Mouse (Mus musculus) gastrocnemius, adult 8-10 months (tissue): ENCODE measurements around the gene Cenpi. TPM values are rescaled to one million over a fixed set of nuclear protein-coding genes. Genes with fewer than 3 reads are reported as not detected.
"Not testable (repeated sequence)": the region's sequence is repeated elsewhere in the genome, so short reads cannot be mapped to it uniquely, and the experiment has no call there.

Experiments used
- DNase-seq, 2 experiments: peaks; one replicate each; pipeline ENCODE4 v3.0.0; 2022; ENCODE audit warnings: low spot score in 2 of 2
- total RNA-seq, 4 experiments: library from RNA; stranded (reverse); gene quantifications; 2 replicates each; pipeline ENCODE4 v1.2.4; 2022

Gene Cenpi
- under 1 TPM in 2 of 4 experiments, not detected in 2; 0.16 to 0.17 TPM for total RNA-seq

GRCm38 (mm10) chrX:134307534-134308274 lies at the start of gene Cenpi:
TSS of gene Cenpi (plus strand) at chrX:134308084.
- peak; percentile 60 to 80 for DNase-seq

DNA sequence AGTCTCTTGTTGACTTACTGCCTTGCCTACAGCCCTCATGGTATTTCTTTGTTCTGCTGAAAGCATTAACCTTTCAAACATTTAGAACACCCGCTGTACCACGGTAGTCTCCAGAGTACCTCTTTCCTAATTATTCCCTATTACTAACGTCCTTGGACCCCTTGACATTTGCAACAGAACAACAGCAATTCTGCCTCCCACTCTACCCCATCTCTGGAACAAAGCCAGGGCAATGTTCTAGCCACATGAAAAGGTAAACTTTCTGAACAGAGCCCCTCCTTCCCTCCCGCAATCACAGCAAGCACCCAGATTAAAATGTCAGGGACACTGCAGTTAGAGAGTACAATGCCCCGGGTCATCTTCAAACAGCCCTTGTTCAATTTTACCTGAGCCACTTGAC lies 46.7 kb upstream of the Cenpi start:
- DNase-seq, result no peak

DNA sequence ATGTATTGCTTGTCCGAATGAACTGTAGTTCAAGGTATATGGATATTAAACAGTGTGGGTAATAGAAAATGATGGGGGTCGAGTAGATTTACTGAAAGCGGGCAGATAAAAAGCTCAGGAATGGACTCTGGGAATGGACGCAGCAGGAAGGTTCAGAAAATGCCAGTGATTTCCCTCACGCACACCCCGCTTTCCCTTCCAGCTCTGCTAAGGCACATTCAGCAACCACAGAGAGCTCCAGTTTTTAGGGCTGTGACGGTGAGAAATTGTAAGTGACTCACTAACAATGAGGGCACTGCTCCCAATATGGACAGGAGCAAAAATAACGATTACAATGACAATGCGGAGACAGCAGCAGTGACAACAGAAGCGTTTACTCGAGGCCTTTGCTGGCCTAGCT lies 45.8 kb upstream of the Cenpi start:
- no peak for DNase-seq

GRCm38 (mm10) chrX:134275715-134276114 lies 32.2 kb upstream of the Cenpi start:
- no peak for DNase-seq

GRCm38 (mm10) chrX:134276275-134277160 lies 31.4 kb upstream of the Cenpi start, which contains the start of gene Trmt2b:
TSS of gene Trmt2b (minus strand) at chrX:134276984.
- peak; percentile 28 to 49 for DNase-seq

DNA sequence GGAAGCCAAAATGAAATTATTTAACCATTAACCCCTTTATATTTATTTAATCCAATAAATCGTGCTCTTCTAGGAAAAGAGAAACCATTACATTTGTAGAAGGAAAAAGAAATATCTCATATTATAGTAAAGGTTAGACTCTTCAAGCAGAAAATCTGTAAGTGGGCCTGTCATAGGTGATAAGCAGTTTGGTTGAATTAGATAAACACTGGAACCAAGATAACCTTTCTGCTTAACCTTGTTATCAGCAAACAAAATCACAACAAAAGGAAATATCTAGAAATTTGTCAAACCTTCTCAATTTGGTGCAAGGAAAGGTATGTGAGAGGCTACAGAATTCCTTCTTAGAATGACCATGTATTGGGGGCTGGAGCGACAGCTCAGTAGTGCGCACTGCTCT lies 27.4 kb upstream of the Cenpi start:
- DNase-seq, result no peak

GRCm38 (mm10) chrX:134285102-134285501 lies 22.8 kb upstream of the Cenpi start:
- no peak for DNase-seq

DNA sequence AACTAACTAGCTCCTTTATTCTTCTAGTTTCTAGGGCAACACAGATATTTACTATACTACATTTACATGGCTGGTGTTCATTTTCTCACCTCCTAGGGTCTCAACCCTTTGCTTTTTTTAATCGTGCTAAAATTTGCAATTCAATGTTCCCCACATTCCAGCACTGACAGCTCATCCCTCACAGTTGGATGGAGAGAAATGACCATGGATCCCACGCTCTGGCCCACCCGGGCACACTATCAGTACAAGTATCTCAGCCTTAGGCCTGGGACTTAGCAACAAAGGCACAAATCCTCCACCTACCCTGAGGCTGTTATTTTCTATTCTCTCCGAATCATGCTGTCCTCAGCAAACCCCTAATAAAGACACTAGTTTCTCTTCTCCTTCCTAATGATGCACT lies 22.1 kb upstream of the Cenpi start:
- no peak for DNase-seq

DNA sequence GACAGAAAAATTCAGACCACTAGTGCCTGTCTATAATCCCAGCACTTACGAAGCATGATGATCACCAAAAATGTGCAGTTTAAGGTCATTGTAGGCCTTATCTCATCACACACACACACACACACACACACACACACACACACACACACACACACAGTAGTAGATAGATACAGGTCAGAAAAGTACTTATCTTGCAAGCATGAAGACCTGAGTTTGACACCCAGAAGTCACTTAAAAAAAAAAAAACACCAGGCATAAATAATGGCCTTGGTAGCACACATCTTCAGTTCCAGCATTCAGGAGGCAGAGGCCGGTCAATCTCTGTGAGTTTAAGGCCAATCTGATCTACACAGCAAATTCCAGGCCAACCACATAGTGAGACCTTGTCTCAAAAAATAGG lies 20.6 kb upstream of the Cenpi start:
- DNase-seq, result no peak

- no peak for DNase-seq
Observed at GRCm38 (mm10) chrX:134296301-134296700, 11.6 kb upstream of the Cenpi start.

DNA sequence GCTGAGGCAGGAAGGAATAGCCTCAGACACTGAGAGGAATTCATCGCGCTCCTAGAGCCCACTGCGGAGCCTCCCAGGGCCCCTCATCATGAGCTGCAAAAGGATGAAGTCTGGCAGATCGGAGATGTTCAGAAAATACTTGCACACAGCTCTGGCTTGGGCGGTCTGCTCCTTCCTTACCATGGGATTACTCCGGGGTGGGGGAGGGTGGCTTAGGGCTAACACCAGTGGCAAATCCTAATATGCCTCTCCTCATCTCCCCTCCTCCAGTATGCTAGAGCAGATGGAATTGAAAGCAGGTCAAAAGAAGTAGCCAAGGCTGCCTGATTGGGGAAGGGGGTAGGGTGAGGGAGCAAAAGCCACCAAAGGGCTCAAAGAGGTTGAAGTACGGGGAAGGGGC lies 11.1 kb upstream of the Cenpi start:
- no peak for DNase-seq

- no peak for DNase-seq
Observed at GRCm38 (mm10) chrX:134297195-134297594, 10.7 kb upstream of the Cenpi start.

DNA sequence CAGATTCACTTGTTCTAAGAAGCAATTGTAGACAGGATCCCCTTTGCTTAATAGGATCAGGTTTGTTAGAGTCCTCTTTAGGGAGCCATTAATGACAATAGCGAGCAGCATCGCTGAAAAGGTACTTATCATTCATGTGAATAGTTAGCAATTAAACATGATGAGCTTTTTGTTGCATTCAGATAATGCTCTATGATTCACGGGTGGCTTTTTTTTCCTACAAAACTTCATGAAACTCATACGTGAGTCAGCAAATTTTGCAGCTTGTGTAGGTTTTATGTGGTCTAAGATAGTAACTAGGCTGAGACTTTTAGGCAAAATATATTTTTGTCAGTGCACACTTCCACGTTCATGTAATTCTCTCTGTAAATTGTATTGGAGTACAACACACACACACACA lies 7.7 kb upstream of the Cenpi start:
- DNase-seq, result no peak

DNA sequence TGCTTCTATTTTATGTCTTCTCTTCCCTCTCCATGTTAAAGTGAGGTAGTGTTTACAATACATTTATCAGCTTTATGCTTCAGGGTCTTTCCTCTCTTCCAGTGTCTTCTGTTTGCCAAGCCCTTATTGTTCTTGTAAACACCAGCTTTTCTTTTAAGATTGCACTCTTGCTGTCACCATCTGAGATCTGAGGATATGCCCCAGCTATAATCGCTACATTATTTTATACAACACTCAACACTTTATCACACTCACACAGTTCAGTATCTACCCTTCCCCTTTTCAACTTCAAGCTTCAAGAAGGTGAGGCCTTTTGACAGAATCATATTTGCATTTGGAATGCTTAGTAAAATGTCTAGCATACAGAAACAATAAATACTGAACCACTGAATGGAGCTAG lies 4.6 kb upstream of the Cenpi start:
- no peak for DNase-seq

GRCm38 (mm10) chrX:134308275-134308634 lies 371 bp downstream of the Cenpi start:
- no peak for DNase-seq

DNA sequence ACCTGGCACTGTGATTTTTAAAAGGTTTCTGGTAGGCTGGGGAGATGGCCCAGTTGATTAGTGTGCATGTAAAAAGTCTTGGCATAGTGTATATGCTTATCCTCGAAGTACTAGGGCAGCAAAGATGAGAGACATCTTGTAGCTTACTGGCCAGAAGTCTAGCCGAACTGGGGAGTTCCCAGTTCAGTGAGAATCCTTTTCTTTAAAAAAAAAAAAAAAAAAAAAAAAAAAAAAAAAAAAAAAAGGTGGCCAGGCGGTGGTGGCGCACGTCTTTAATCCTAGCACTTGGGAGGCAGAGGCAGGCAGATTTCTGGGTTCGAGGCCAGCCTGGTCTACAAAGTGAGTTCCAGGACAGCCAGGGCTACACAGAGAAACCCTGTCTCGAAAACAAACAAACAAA lies 3.3 kb downstream of the Cenpi start:
- DNase-seq, result not testable (repeated sequence)

DNA sequence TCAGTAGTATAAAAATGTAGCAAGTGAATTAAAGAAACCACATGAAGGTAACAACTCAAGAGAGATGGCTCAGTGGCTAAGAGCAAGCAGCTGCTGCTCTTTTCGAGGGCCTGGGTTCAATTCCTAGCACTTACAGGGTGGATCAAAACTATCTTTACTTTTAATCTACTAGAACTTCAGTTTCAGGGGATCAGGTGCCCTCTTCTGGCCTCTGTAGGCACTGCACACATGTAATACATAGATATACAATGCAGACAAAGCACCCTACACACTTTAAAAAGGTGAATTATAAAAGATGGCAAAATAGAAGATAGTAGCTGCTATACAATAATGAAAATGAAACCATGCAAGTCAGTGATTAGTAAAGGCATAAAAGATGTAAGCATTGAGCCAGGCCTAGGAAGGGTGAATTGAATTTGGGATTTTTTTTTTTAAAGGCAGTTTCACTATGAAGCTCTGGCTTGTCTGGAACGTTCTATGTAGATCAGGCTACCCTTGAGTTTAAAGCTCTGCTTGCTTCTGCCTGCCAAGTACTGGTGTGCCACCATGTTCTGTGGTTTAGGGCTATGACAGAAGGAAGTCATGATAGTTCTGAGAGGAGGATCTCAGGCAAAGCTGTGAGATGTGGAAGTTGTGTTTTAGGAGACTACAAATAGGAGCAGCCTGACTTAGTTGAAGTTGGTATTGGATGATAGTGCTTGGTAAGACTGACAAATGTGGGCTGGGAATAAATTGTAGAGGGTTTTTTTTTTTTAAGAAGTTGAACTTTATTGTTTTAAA lies 11.5 kb downstream of the Cenpi start:
- DNase-seq, result no peak

- DNase-seq, result no peak
Observed at GRCm38 (mm10) chrX:134333280-134333679, 25.4 kb downstream of the Cenpi start.

GRCm38 (mm10) chrX:134342735-134343134 lies 34.9 kb downstream of the Cenpi start:
- DNase-seq, result no peak

DNA sequence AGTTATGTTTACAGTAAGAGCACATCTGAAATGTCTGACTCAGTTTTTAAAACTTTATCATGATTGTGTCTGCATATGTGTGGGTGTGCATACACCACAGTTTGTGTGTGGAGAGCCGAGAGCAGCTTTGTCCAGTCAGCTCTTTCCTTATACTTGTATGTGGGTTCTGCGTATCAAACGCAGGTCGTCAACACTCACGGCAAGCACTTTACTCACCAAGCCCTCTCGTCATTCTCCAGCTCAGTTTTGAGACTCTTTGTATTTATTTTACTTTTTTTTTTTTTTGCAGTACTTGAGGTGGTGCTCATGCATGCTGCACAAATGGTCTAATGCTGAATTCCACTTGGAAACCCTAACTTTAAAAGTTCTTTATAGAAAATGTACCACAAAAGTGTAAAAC lies 42.3 kb downstream of the Cenpi start:
- no peak for DNase-seq

- DNase-seq, result no peak
Observed at GRCm38 (mm10) chrX:134353848-134354247, 46.0 kb downstream of the Cenpi start.

DNA sequence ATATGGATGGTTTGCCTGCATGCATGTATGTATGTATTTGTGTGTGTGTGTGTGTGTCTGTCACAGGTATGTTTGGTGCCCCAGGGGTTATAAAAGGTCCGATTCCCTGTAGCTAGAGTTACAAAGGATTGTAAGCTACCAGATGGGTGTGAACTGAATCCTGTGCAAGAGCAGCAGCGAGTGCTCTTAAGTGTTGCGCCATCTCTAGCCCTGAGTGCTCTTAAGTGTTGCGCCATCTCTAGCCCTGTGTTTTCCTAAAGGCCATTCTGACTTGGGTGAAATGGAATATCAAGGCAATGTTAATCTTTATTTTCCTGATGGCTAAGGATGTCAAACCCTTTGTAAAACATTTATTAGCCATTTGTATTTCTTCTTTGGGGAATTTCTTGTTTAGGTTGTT lies 51.5 kb downstream of the Cenpi start:
- no peak for DNase-seq
